Mouse (Mus musculus): ENCODE results near the gene Rhov. TPM values are rescaled to one million over a fixed set of nuclear protein-coding genes. Genes with fewer than 3 reads are reported as not detected.

Rhov gene
- polyA plus RNA-seq, 1 experiment from 2014 or later, result 6.2 TPM

DNA sequence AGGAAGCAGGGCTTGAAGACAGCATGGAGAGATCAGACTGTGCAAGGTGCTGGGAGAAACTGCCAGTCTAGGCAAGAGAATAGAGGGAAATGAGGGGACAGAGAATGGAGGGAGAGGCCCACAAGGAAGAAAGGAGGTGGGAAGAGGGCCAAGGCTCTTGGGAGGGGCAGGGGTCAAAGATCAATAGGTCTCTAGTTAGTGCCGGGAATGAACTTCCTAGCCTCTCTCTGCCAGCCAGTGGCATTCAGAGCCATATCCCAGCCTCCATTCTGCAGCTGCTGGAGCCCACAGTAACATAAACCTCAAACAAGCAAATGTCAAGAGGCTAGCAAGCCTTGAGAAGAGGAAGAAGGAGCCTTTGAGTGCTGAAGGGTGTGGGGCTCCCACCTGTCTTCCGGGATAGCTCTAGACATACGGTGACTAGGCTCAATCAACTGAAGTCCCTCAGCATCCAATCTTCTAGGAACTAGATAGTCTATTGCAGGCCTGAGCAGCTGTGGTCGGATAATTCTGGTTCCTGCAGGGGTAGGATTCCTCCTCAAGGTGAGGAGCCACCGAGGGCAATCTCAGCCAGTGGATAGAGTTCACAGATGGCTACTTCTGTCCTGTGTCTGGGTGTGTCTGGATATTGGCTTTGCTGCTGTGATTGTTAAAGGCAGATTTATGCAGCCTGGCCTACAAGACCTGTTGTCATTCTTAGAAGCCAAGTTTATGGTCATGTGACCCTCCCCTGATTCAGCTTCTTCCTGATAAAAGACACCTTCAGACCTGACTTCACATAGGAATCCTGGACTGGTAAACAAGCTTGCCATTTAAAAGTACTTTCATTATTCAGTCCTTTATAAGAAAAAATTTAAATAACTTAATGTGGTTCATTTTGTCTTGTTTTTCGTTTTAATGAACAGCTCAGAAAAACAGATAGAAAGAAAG, 41.0 kb downstream of the Rhov start, which contains the start of gene Ppp1r14d:
Gene Ppp1r14d, minus strand, starts transcription at position 132 of the 930 bp plus-strand sequence.
- no peak within 1 kb of the TSS for H3K27ac ChIP-seq
- no peak within 1 kb of the TSS for H3K4me3 ChIP-seq
- 78% methylated on average over 6 of the region's 6 CpGs for WGBS
- H3K4me2 ChIP-seq, result no peak within 1 kb of the TSS
- no peaks in the 10 kb centered on the region for H3K4me1 ChIP-seq
- H3K9me3 ChIP-seq (replicated peaks), result no peaks in the 10 kb centered on the region
- peaks cover 8% of the 10 kb centered on the region for H3K27me3 ChIP-seq
- H3K9ac ChIP-seq, result no peak within 1 kb of the TSS
- no peaks in the 10 kb centered on the region for H3K36me3 ChIP-seq (ENCODE audit: poor library complexity, severe bottlenecking)
- no peak for ATAC-seq

Other genes with a start within 250 kb of the Rhov start
- gene Ccdc32, start 241.9 kb downstream of the Rhov start, polyA plus RNA-seq (2015; fragmentation: Nextera tagmentation; extraction: Ambion mirVana), result 31.1 and 33.8 TPM in 2 replicates
- gene Rpusd2, start 236.5 kb downstream of the Rhov start, polyA plus RNA-seq (2015; fragmentation: Nextera tagmentation; extraction: Ambion mirVana), result 7.3 and 7.7 TPM in 2 replicates
- gene Knl1, start 224.2 kb downstream of the Rhov start, polyA plus RNA-seq (2015; fragmentation: Nextera tagmentation; extraction: Ambion mirVana), result 65.5 and 66.6 TPM in 2 replicates
- 42.9 and 50.7 TPM in 2 replicates for gene Rad51, start 158.5 kb downstream of the Rhov start, polyA plus RNA-seq (2015; fragmentation: Nextera tagmentation; extraction: Ambion mirVana)
- gene Rmdn3, start 114.2 kb downstream of the Rhov start, polyA plus RNA-seq (2015; fragmentation: Nextera tagmentation; extraction: Ambion mirVana), result 44.7 and 49.6 TPM in 2 replicates
- 1.7 and 2.5 TPM in 2 replicates for gene Gchfr, start 103.5 kb downstream of the Rhov start, polyA plus RNA-seq (2015; fragmentation: Nextera tagmentation; extraction: Ambion mirVana)
- 0.88 and 0.93 TPM in 2 replicates for gene Gm14137, start 96.8 kb downstream of the Rhov start, polyA plus RNA-seq (2015; fragmentation: Nextera tagmentation; extraction: Ambion mirVana)
- 49.3 and 53.9 TPM in 2 replicates for gene Zfyve19, start 62.7 kb downstream of the Rhov start, polyA plus RNA-seq (2015; fragmentation: Nextera tagmentation; extraction: Ambion mirVana)
- gene Dnajc17, start 62.5 kb downstream of the Rhov start, polyA plus RNA-seq (2015; fragmentation: Nextera tagmentation; extraction: Ambion mirVana), result 25.0 and 25.2 TPM in 2 replicates
- gene Ppp1r14d, start 41.4 kb downstream of the Rhov start, polyA plus RNA-seq (2015; fragmentation: Nextera tagmentation; extraction: Ambion mirVana), result not detected in 2 replicates
- 0.26 and 0.52 TPM in 2 replicates for gene Spint1, start 33.9 kb downstream of the Rhov start, polyA plus RNA-seq (2015; fragmentation: Nextera tagmentation; extraction: Ambion mirVana)
- gene Vps18, start 17.5 kb upstream of the Rhov start, polyA plus RNA-seq (2015; fragmentation: Nextera tagmentation; extraction: Ambion mirVana), result 21.2 and 23.5 TPM in 2 replicates
- gene Dll4, start 54.5 kb upstream of the Rhov start, polyA plus RNA-seq (2015; fragmentation: Nextera tagmentation; extraction: Ambion mirVana), result 3.9 and 4.0 TPM in 2 replicates
- gene Chac1, start 80.0 kb upstream of the Rhov start, polyA plus RNA-seq (2015; fragmentation: Nextera tagmentation; extraction: Ambion mirVana), result 2.3 and 3.4 TPM in 2 replicates
- gene Ino80, start 206.4 kb upstream of the Rhov start, polyA plus RNA-seq (2015; fragmentation: Nextera tagmentation; extraction: Ambion mirVana), result 4.1 and 4.6 TPM in 2 replicates